Mouse (Mus musculus) fibroblast of lung, adult 2 months (primary cell): ENCODE data around the gene Gm27029.
"Not testable (repeated sequence)": the region's sequence is repeated elsewhere in the genome, so short reads cannot be mapped to it uniquely, and the experiment has no call there.

ENCODE experiments used
- DNase-seq: peaks from one replicate; pipeline ENCODE4 v3.0.0-alpha.2; 2011; ENCODE audit warnings: low read depth

The Gm27029 gene

GRCm38 (mm10) chr11:101419610-101420009 is 5.0 kb downstream of the Gm27029 start:
- DNase-seq, result no peak

GRCm38 (mm10) chr11:101418991-101419390 is 5.6 kb downstream of the Gm27029 start:
- DNase-seq, result no peak

GRCm38 (mm10) chr11:101417101-101417855 is 7.3 kb downstream of the Gm27029 start, which contains the start of gene Aarsd1:
Aarsd1 (minus strand) TSS chr11:101417615.
- DNase-seq, result no peak

- no peak for DNase-seq
Observed at GRCm38 (mm10) chr11:101416433-101417100, 8.0 kb downstream of the Gm27029 start.

GRCm38 (mm10) chr11:101415306-101415705 is 9.3 kb downstream of the Gm27029 start:
- no peak for DNase-seq

GRCm38 (mm10) chr11:101395110-101395509 is 29.5 kb downstream of the Gm27029 start:
- peak; percentile 24 for DNase-seq

GRCm38 (mm10) chr11:101381817-101382216 is 42.8 kb downstream of the Gm27029 start:
- DNase-seq, result no peak

- DNase-seq, result peak; percentile 45
Observed at GRCm38 (mm10) chr11:101378926-101379325, 45.7 kb downstream of the Gm27029 start.

GRCm38 (mm10) chr11:101378196-101378595 is 46.4 kb downstream of the Gm27029 start:
- DNase-seq, result not testable (repeated sequence)

GRCm38 (mm10) chr11:101374421-101374938 is 50.1 kb downstream of the Gm27029 start:
- no peak for DNase-seq

GRCm38 (mm10) chr11:101370141-101370540 is 54.5 kb downstream of the Gm27029 start:
- no peak for DNase-seq

- DNase-seq, result no peak
Observed at GRCm38 (mm10) chr11:101367326-101367935, 57.2 kb downstream of the Gm27029 start, which contains the start of gene G6pc. G6pc (plus strand) TSS chr11:101367561.

GRCm38 (mm10) chr11:101364531-101364931 is 60.1 kb downstream of the Gm27029 start:
- no peak for DNase-seq

- no peak for DNase-seq
Observed at GRCm38 (mm10) chr11:101360651-101361113, 63.9 kb downstream of the Gm27029 start.

GRCm38 (mm10) chr11:101359776-101360175 is 64.8 kb downstream of the Gm27029 start:
- DNase-seq, result no peak

- DNase-seq, result peak; percentile 17
Observed at GRCm38 (mm10) chr11:101357505-101358182, 67.0 kb downstream of the Gm27029 start.
